Mouse (Mus musculus): ENCODE results near the gene Polm. TPM values are rescaled to one million over a fixed set of nuclear protein-coding genes. Genes with fewer than 3 reads are reported as not detected.

Polm gene
- polyA plus RNA-seq, 1 experiment from 2014 or later: 7.8 TPM

- Histone ChIP-seq H3K36me3 (ENCODE audit: poor library complexity, severe bottlenecking) (no peaks in the 10 kb centered on the region), H3K4me2 (no peak overlapping the region), H3K4me3 (no peak overlapping the region), H3K9me3 (replicated peaks) (no peaks in the 10 kb centered on the region), H3K4me1 (peaks cover 14% of the 10 kb centered on the region), H3K27ac (no peak overlapping the region), H3K27me3 (no peaks in the 10 kb centered on the region), H3K9ac (no peak overlapping the region)
- no peak for ATAC-seq
- 49% methylated on average over 4 of the region's 4 CpGs for WGBS
These were observed 13.4 kb upstream of the Polm start for GRCm38 (mm10) chr11:5851021-5851736.

- no peak overlapping the region for H3K9ac ChIP-seq
- H3K4me2 ChIP-seq: no peak overlapping the region
- no peak overlapping the region for H3K27ac ChIP-seq
- peaks cover 14% of the 10 kb centered on the region for H3K4me1 ChIP-seq
- H3K4me3 ChIP-seq: no peak overlapping the region
- no peaks in the 10 kb centered on the region for H3K9me3 ChIP-seq (replicated peaks)
- WGBS: 72% methylated on average over 5 of the region's 5 CpGs
- no peaks in the 10 kb centered on the region for H3K36me3 ChIP-seq (ENCODE audit: poor library complexity, severe bottlenecking)
- H3K27me3 ChIP-seq: no peaks in the 10 kb centered on the region
- ATAC-seq: no peak
These were observed 12.6 kb upstream of the Polm start for GRCm38 (mm10) chr11:5850452-5850851.

- Histone ChIP-seq H3K27ac (no peak overlapping the region), H3K36me3 (ENCODE audit: poor library complexity, severe bottlenecking) (no peaks in the 10 kb centered on the region), H3K4me2 (no peak overlapping the region), H3K4me3 (no peak overlapping the region), H3K27me3 (no peaks in the 10 kb centered on the region), H3K9me3 (replicated peaks) (no peaks in the 10 kb centered on the region), H3K9ac (no peak overlapping the region), H3K4me1 (peaks cover 14% of the 10 kb centered on the region)
- 61% methylated on average over 2 of the region's 2 CpGs for WGBS
- peak; percentile 38; the same call in 1 of the 2 replicates for ATAC-seq
These were observed 11.5 kb upstream of the Polm start for GRCm38 (mm10) chr11:5849316-5849715.

- ATAC-seq: peak; percentile 91
- Histone ChIP-seq H3K4me1 (peaks cover 14% of the 10 kb centered on the region), H3K4me3 (no peak overlapping the region), H3K36me3 (ENCODE audit: poor library complexity, severe bottlenecking) (no peaks in the 10 kb centered on the region), H3K9me3 (replicated peaks) (no peaks in the 10 kb centered on the region), H3K4me2 (no peak overlapping the region), H3K27me3 (no peaks in the 10 kb centered on the region), H3K9ac (no peak overlapping the region), H3K27ac (peak overlapping the region; percentile 27; the same call in 1 of the 2 replicates)
- 25% methylated on average over 6 of the region's 6 CpGs for WGBS
These were observed 10.9 kb upstream of the Polm start for GRCm38 (mm10) chr11:5848741-5849140.

- no peak overlapping the region for H3K4me2 ChIP-seq
- H3K9me3 ChIP-seq (replicated peaks): no peaks in the 10 kb centered on the region
These were observed 9.0 kb upstream of the Polm start for GRCm38 (mm10) chr11:5846639-5847345.

GRCm38 (mm10) chr11:5843131-5843530 lies 5.3 kb upstream of the Polm start:
- Histone ChIP-seq H3K4me3 (no peak overlapping the region), H3K4me1 (no peaks in the 10 kb centered on the region), H3K9ac (no peak overlapping the region), H3K27ac (no peak overlapping the region), H3K27me3 (no peaks in the 10 kb centered on the region), H3K4me2 (no peak overlapping the region), H3K36me3 (ENCODE audit: poor library complexity, severe bottlenecking) (no peaks in the 10 kb centered on the region), H3K9me3 (replicated peaks) (no peaks in the 10 kb centered on the region)
- WGBS: 83% methylated on average over 3 of the region's 3 CpGs
- no peak for ATAC-seq

More at GRCm38 (mm10) chr11:5846639-5847345, 9.0 kb upstream of the Polm start:
- Histone ChIP-seq H3K27ac (no peak overlapping the region), H3K36me3 (ENCODE audit: poor library complexity, severe bottlenecking) (no peaks in the 10 kb centered on the region), H3K4me3 (no peak overlapping the region), H3K4me1 (peaks cover 14% of the 10 kb centered on the region), H3K27me3 (no peaks in the 10 kb centered on the region), H3K9ac (no peak overlapping the region)
- 77% methylated on average over 7 of the region's 7 CpGs for WGBS
- no peak for ATAC-seq

- no peak overlapping the region for H3K4me2 ChIP-seq
- H3K27me3 ChIP-seq: no peaks in the 10 kb centered on the region
- H3K4me1 ChIP-seq: peaks cover 6% of the 10 kb centered on the region; the same call in 1 of the 2 replicates
- no peak overlapping the region for H3K9ac ChIP-seq
- no peaks in the 10 kb centered on the region for H3K36me3 ChIP-seq (ENCODE audit: poor library complexity, severe bottlenecking)
- no peak for ATAC-seq
- H3K9me3 ChIP-seq (replicated peaks): no peaks in the 10 kb centered on the region
- no peak overlapping the region for H3K4me3 ChIP-seq
- no peak overlapping the region for H3K27ac ChIP-seq
- 93% methylated on average over 2 of the region's 2 CpGs for WGBS
These were observed 3.9 kb upstream of the Polm start for GRCm38 (mm10) chr11:5841751-5842150.

GRCm38 (mm10) chr11:5840346-5840745 lies 2.5 kb upstream of the Polm start:
- WGBS: 84% methylated on average over 7 of the region's 7 CpGs
- Histone ChIP-seq H3K9ac (no peak overlapping the region), H3K9me3 (replicated peaks) (no peaks in the 10 kb centered on the region), H3K4me3 (no peak overlapping the region), H3K36me3 (ENCODE audit: poor library complexity, severe bottlenecking) (no peaks in the 10 kb centered on the region), H3K27me3 (no peaks in the 10 kb centered on the region), H3K4me1 (peaks cover 13% of the 10 kb centered on the region), H3K4me2 (no peak overlapping the region), H3K27ac (no peak overlapping the region)
- ATAC-seq: no peak

- 46% methylated on average over 1 of the region's 1 CpGs for WGBS
- ATAC-seq: no peak
These were observed 1.7 kb downstream of the Polm start for GRCm38 (mm10) chr11:5836126-5836525.

GRCm38 (mm10) chr11:5835057-5835456 lies 2.8 kb downstream of the Polm start:
- Histone ChIP-seq H3K27me3 (no peaks in the 10 kb centered on the region), H3K4me3 (no peak overlapping the region), H3K27ac (no peak overlapping the region), H3K9ac (no peak overlapping the region), H3K9me3 (replicated peaks) (no peaks in the 10 kb centered on the region), H3K4me1 (peaks cover 13% of the 10 kb centered on the region), H3K36me3 (ENCODE audit: poor library complexity, severe bottlenecking) (peaks cover 28% of the 10 kb centered on the region), H3K4me2 (no peak overlapping the region)
- WGBS: 90% methylated on average over 7 of the region's 7 CpGs
- ATAC-seq: no peak

More at GRCm38 (mm10) chr11:5836126-5836525, 1.7 kb downstream of the Polm start:
- no peaks in the 10 kb centered on the region for H3K27me3 ChIP-seq
- H3K4me2 ChIP-seq: no peak overlapping the region
- H3K9ac ChIP-seq: no peak overlapping the region
- peaks cover 13% of the 10 kb centered on the region for H3K4me1 ChIP-seq
- no peaks in the 10 kb centered on the region for H3K9me3 ChIP-seq (replicated peaks)
- H3K27ac ChIP-seq: peak overlapping the region; percentile 19; the same call in 1 of the 2 replicates
- peaks cover 22% of the 10 kb centered on the region for H3K36me3 ChIP-seq (ENCODE audit: poor library complexity, severe bottlenecking)
- no peak overlapping the region for H3K4me3 ChIP-seq

- 92% methylated on average over 9 of the region's 9 CpGs for WGBS
- no peak for ATAC-seq
These were observed 3.3 kb downstream of the Polm start for GRCm38 (mm10) chr11:5834506-5834905.

GRCm38 (mm10) chr11:5829327-5829726 lies 8.5 kb downstream of the Polm start:
- H3K4me1 ChIP-seq: no peaks in the 10 kb centered on the region
- H3K4me2 ChIP-seq: no peak overlapping the region
- H3K36me3 ChIP-seq (ENCODE audit: poor library complexity, severe bottlenecking): peaks cover 49% of the 10 kb centered on the region
- no peaks in the 10 kb centered on the region for H3K27me3 ChIP-seq
- H3K27ac ChIP-seq: no peak overlapping the region
- 91% methylated on average over 12 of the region's 12 CpGs for WGBS
- no peak for ATAC-seq
- H3K9ac ChIP-seq: no peak overlapping the region
- no peaks in the 10 kb centered on the region for H3K9me3 ChIP-seq (replicated peaks)
- H3K4me3 ChIP-seq: no peak overlapping the region

More at GRCm38 (mm10) chr11:5834506-5834905, 3.3 kb downstream of the Polm start:
- H3K27me3 ChIP-seq: no peaks in the 10 kb centered on the region
- no peak overlapping the region for H3K4me3 ChIP-seq
- no peak overlapping the region for H3K9ac ChIP-seq
- peaks cover 13% of the 10 kb centered on the region for H3K4me1 ChIP-seq
- peaks cover 30% of the 10 kb centered on the region for H3K36me3 ChIP-seq (ENCODE audit: poor library complexity, severe bottlenecking)
- no peak overlapping the region for H3K4me2 ChIP-seq
- no peaks in the 10 kb centered on the region for H3K9me3 ChIP-seq (replicated peaks)
- H3K27ac ChIP-seq: no peak overlapping the region
